Mouse (Mus musculus) testis, adult 2 months (tissue): ENCODE data around the gene Mgat5.

ENCODE experiments used
- CTCF ChIP-seq: fragments of 200-500 bp; IDR thresholded peaks from 2 replicates; pipeline ENCODE4 v1.5.1; 2012; ENCODE audit warnings: low read depth, mild to moderate bottlenecking, inconsistent platforms, low read length, moderate library complexity; ENCODE audit not compliant: control insufficient read depth, insufficient read depth, insufficient replicate concordance
- POLR2A ChIP-seq: fragments of 200-500 bp; IDR thresholded peaks from 2 replicates; pipeline ENCODE4 v1.6.1; 2012; ENCODE audit warnings: low read depth, mild to moderate bottlenecking, inconsistent platforms, low read length, moderate library complexity; ENCODE audit not compliant: control insufficient read depth

- TF ChIP-seq CTCF: no peak
- no peak for TF ChIP-seq POLR2A
Measured at GRCm38 (mm10) chr1:127199186-127199585, 5.6 kb upstream of the Mgat5 start.
